Mouse (Mus musculus): Measurements from ENCODE around the gene Anks1b. TPM values are rescaled to one million over a fixed set of nuclear protein-coding genes. Genes with fewer than 3 reads are reported as not detected.

The Anks1b gene
- polyA plus RNA-seq, 1 experiment from 2014 or later, result 3.0 TPM

DNA sequence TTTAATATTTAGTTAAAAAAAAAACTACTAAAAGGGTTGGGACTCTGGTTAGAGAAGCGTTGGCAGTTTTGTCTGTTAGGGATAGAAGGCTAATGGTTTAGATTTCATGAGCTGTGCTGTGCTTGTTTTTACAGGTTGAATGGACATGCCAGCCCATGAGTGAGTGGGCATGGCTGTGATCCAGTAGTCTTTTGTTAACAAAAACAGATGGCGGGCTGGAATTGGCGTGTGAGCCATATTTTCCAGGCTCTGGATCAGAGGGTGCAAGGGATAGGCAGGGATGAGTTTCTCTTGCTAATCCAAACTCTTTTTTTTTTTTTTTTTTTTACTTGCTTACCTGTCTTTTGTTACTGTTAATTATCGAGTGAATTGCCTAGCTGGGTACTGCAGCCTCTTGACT lies 38.6 kb downstream of the Anks1b start:
- Histone ChIP-seq H3K9me3 (replicated peaks; ENCODE audit: control insufficient read depth, low read length) (no peaks in the 10 kb centered on the region), H3K36me3 (replicated peaks; ENCODE audit: control insufficient read depth, insufficient read depth, low read depth, low read length) (no peaks in the 10 kb centered on the region), H3K4me3 (ENCODE audit: low read depth, low read length) (no peak overlapping the region), H3K27me3 (ENCODE audit: control insufficient read depth, insufficient read depth, low read length) (no peaks in the 10 kb centered on the region), H3K9ac (replicated peaks; ENCODE audit: low read length) (no peak overlapping the region), H3K4me1 (ENCODE audit: control insufficient read depth, insufficient read depth, low read length) (no peaks in the 10 kb centered on the region), H3K4me2 (ENCODE audit: low read depth, low read length) (no peak overlapping the region), H3K27ac (replicated peaks; ENCODE audit: low read depth, low read length) (no peak overlapping the region)
- ATAC-seq (replicated peaks; ENCODE audit: insufficient number of reproducible peaks, low FRiP score, low TSS enrichment, low read depth) (no peak), DNase-seq (ENCODE audit: low spot score) (no peak)
- whole genome bisulfite sequencing, result 82% methylated on average over 4 of the region's 4 CpGs

DNA sequence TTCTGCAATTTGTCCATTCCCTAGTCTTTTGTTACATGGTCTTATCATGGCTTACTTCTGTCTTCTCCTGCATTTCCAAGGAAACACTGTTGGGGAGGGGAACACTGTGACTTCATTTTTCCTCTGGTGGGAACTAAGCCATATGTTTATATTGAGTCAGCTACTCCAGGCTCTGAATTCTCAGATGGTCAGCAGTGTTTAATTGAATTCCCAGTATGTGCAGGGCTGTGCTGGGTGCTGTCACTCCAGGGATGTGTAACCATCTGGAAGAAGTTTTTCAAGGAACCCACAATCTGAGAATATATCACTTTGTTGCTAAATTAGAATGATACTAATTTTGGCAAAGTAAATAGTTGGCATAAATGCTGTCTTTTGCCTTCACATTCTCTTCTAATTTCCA lies 39.9 kb downstream of the Anks1b start:
- H3K9ac ChIP-seq (replicated peaks; ENCODE audit: low read length), result no peak overlapping the region
- H3K4me2 ChIP-seq (ENCODE audit: low read depth, low read length), result no peak overlapping the region
- no peak overlapping the region for H3K27ac ChIP-seq (replicated peaks; ENCODE audit: low read depth, low read length)
- no peak for DNase-seq (ENCODE audit: low spot score)
- no peaks in the 10 kb centered on the region for H3K27me3 ChIP-seq (ENCODE audit: control insufficient read depth, insufficient read depth, low read length)
- H3K4me1 ChIP-seq (ENCODE audit: control insufficient read depth, insufficient read depth, low read length), result no peaks in the 10 kb centered on the region
- H3K36me3 ChIP-seq (replicated peaks; ENCODE audit: control insufficient read depth, insufficient read depth, low read depth, low read length), result no peaks in the 10 kb centered on the region
- no peaks in the 10 kb centered on the region for H3K9me3 ChIP-seq (replicated peaks; ENCODE audit: control insufficient read depth, low read length)
- no peak overlapping the region for H3K4me3 ChIP-seq (ENCODE audit: low read depth, low read length)
- no peak for ATAC-seq (replicated peaks; ENCODE audit: insufficient number of reproducible peaks, low FRiP score, low TSS enrichment, low read depth)

DNA sequence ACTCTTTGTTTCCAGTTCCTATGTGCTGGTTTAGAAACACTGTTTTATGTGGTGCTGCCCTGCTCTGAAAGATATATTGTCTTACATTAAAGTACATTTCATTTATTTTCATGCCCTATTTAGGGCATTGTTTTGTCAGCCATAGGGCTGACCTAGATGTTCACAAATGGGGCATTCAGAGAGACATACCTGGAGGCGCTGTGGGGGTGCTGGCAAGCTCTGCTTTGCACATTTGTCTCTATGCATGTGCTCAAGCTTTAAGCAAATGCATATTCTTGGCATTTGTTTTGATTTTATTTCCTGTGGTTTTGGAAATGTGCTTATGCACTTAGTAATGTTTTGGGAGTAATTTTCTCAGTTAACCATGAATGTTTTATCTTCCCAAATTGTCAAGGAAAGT lies 43.8 kb downstream of the Anks1b start:
- H3K4me1 ChIP-seq (ENCODE audit: control insufficient read depth, insufficient read depth, low read length), result no peaks in the 10 kb centered on the region
- no peaks in the 10 kb centered on the region for H3K27me3 ChIP-seq (ENCODE audit: control insufficient read depth, insufficient read depth, low read length)
- H3K4me3 ChIP-seq (ENCODE audit: low read depth, low read length), result no peak overlapping the region
- H3K36me3 ChIP-seq (replicated peaks; ENCODE audit: control insufficient read depth, insufficient read depth, low read depth, low read length), result no peaks in the 10 kb centered on the region
- no peak overlapping the region for H3K27ac ChIP-seq (replicated peaks; ENCODE audit: low read depth, low read length)
- H3K9me3 ChIP-seq (replicated peaks; ENCODE audit: control insufficient read depth, low read length), result no peaks in the 10 kb centered on the region
- DNase-seq (ENCODE audit: low spot score) (no peak), ATAC-seq (replicated peaks; ENCODE audit: insufficient number of reproducible peaks, low FRiP score, low TSS enrichment, low read depth) (no peak)
- H3K4me2 ChIP-seq (ENCODE audit: low read depth, low read length), result no peak overlapping the region
- H3K9ac ChIP-seq (replicated peaks; ENCODE audit: low read length), result no peak overlapping the region
- 80% methylated on average over 1 of the region's 1 CpGs for WGBS

DNA sequence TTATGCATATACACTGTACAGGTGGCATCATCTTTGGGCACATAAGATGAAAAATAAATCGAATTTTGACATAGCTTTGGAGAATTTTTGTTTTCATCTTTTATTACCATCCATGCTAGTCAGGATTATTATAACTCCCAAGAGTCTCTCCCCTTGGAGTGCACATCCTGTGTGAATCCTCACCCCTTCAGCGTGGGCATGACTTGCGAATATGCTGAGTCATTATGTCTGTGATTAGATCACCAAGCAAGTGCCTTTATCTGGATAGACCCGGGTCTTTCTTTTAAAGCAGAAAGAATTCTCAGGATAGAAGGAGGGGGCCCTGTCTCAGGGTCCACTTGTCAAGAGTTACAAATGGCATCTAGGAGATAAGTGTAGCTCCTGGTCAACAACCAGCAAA lies 48.7 kb downstream of the Anks1b start:
- H3K4me1 ChIP-seq (ENCODE audit: control insufficient read depth, insufficient read depth, low read length), result no peaks in the 10 kb centered on the region
- no peak overlapping the region for H3K4me2 ChIP-seq (ENCODE audit: low read depth, low read length)
- DNase-seq (ENCODE audit: low spot score) (no peak), ATAC-seq (replicated peaks; ENCODE audit: insufficient number of reproducible peaks, low FRiP score, low TSS enrichment, low read depth) (no peak)
- H3K4me3 ChIP-seq (ENCODE audit: low read depth, low read length), result no peak overlapping the region
- no peaks in the 10 kb centered on the region for H3K9me3 ChIP-seq (replicated peaks; ENCODE audit: control insufficient read depth, low read length)
- no peaks in the 10 kb centered on the region for H3K36me3 ChIP-seq (replicated peaks; ENCODE audit: control insufficient read depth, insufficient read depth, low read depth, low read length)
- H3K9ac ChIP-seq (replicated peaks; ENCODE audit: low read length), result no peak overlapping the region
- H3K27ac ChIP-seq (replicated peaks; ENCODE audit: low read depth, low read length), result no peak overlapping the region
- H3K27me3 ChIP-seq (ENCODE audit: control insufficient read depth, insufficient read depth, low read length), result no peaks in the 10 kb centered on the region
- WGBS, result 90% methylated on average over 4 of the region's 4 CpGs

DNA sequence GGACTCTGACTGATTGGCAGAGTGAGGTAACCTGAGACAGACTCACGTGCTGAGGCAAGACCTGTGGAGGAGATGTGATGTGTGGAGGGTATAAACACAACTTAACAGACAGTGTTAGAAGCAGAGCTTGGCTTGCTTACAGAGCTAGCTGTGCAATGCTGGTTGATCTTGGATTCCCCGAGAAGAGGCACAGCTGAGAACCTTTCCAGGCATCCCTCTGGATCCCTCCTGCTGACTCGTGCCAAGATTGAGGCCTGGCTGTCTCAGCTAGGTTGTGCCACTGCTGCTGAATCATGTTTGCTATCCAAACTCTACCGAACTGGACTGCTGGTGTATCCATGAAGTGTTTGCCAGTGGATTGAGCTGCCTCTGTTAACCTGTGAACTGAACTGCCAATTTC lies 68.9 kb downstream of the Anks1b start:
- Histone ChIP-seq H3K4me1 (ENCODE audit: control insufficient read depth, insufficient read depth, low read length) (no peaks in the 10 kb centered on the region), H3K27ac (replicated peaks; ENCODE audit: low read depth, low read length) (no peak overlapping the region), H3K4me3 (ENCODE audit: low read depth, low read length) (no peak overlapping the region), H3K4me2 (ENCODE audit: low read depth, low read length) (no peak overlapping the region), H3K9me3 (replicated peaks; ENCODE audit: control insufficient read depth, low read length) (no peaks in the 10 kb centered on the region), H3K36me3 (replicated peaks; ENCODE audit: control insufficient read depth, insufficient read depth, low read depth, low read length) (no peaks in the 10 kb centered on the region), H3K27me3 (ENCODE audit: control insufficient read depth, insufficient read depth, low read length) (no peaks in the 10 kb centered on the region), H3K9ac (replicated peaks; ENCODE audit: low read length) (no peak overlapping the region)
- DNase-seq (ENCODE audit: low spot score) (peak; percentile 3), ATAC-seq (replicated peaks; ENCODE audit: insufficient number of reproducible peaks, low FRiP score, low TSS enrichment, low read depth) (no peak)
- 65% methylated on average over 4 of the region's 4 CpGs for WGBS

DNA sequence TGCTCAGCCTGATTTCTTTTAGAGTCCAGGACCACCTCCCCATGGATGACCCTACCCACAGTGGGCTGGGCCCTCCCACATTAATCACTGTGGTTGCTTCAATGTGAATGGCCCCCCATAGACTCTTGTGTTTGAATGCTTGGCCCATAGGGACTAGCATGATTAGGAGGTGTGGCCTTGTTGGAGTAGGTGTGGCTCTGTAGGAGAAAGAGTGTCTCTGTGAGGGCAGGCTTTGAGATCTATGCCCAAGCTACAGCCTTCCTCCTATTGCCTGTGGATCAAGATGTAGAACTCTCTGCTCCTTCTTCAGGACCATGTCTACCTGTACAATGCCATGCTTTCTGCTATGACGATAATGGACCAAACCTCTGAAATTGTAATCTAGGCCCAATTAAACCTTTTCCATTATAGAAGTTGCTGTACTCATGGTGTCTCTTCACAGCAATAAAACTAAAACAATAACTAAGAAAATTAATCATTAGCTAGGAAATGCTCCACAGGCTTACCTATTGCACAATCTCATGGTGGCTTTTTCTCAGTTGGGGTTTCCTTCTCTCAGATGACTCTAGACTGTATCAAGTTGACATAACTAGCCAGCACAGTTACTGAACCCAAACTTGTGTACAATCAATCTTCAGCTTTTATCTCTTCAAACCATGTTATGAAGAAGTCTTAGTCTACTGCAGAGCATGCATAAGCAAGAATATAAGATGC lies 73.5 kb downstream of the Anks1b start:
- H3K36me3 ChIP-seq (replicated peaks; ENCODE audit: control insufficient read depth, insufficient read depth, low read depth, low read length), result no peaks in the 10 kb centered on the region
- 97% methylated on average over 1 of the region's 1 CpGs for WGBS
- ATAC-seq (replicated peaks; ENCODE audit: insufficient number of reproducible peaks, low FRiP score, low TSS enrichment, low read depth), result no peak
- no peak overlapping the region for H3K4me2 ChIP-seq (ENCODE audit: low read depth, low read length)
- H3K9ac ChIP-seq (replicated peaks; ENCODE audit: low read length), result no peak overlapping the region
- H3K9me3 ChIP-seq (replicated peaks; ENCODE audit: control insufficient read depth, low read length), result no peaks in the 10 kb centered on the region
- H3K4me3 ChIP-seq (ENCODE audit: low read depth, low read length), result no peak overlapping the region
- no peak overlapping the region for H3K27ac ChIP-seq (replicated peaks; ENCODE audit: low read depth, low read length)
- no peaks in the 10 kb centered on the region for H3K4me1 ChIP-seq (ENCODE audit: control insufficient read depth, insufficient read depth, low read length)
- no peaks in the 10 kb centered on the region for H3K27me3 ChIP-seq (ENCODE audit: control insufficient read depth, insufficient read depth, low read length)
- no peak for DNase-seq (ENCODE audit: low spot score)

DNA sequence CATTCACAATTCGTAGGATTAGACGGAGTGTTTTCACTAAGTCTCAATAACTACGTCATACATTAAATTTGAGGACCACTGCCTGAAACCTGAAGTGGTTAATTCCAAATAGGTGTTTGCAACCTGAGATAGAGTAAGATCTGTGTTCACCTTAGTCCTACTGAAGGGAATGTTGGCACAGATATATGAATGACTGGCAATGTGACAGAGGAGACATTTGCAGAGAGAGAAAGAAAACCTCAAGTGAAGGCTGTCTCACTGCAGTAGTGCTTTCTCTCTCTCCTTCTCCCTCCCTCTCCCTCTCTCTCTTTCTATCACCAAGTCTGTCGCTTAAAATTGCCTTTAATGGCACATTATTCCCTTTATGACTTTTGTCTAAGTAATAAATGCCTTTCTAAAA lies 101.1 kb downstream of the Anks1b start:
- no peak overlapping the region for H3K9ac ChIP-seq (replicated peaks; ENCODE audit: low read length)
- ATAC-seq (replicated peaks; ENCODE audit: insufficient number of reproducible peaks, low FRiP score, low TSS enrichment, low read depth), result no peak
- WGBS, result 79% methylated on average over 4 of the region's 4 CpGs
- no peak overlapping the region for H3K4me3 ChIP-seq (ENCODE audit: low read depth, low read length)
- H3K4me1 ChIP-seq (ENCODE audit: control insufficient read depth, insufficient read depth, low read length), result no peaks in the 10 kb centered on the region
- no peaks in the 10 kb centered on the region for H3K9me3 ChIP-seq (replicated peaks; ENCODE audit: control insufficient read depth, low read length)
- H3K27ac ChIP-seq (replicated peaks; ENCODE audit: low read depth, low read length), result no peak overlapping the region
- no peaks in the 10 kb centered on the region for H3K36me3 ChIP-seq (replicated peaks; ENCODE audit: control insufficient read depth, insufficient read depth, low read depth, low read length)
- no peak for DNase-seq (ENCODE audit: low spot score)
- H3K27me3 ChIP-seq (ENCODE audit: control insufficient read depth, insufficient read depth, low read length), result no peaks in the 10 kb centered on the region
- no peak overlapping the region for H3K4me2 ChIP-seq (ENCODE audit: low read depth, low read length)

DNA sequence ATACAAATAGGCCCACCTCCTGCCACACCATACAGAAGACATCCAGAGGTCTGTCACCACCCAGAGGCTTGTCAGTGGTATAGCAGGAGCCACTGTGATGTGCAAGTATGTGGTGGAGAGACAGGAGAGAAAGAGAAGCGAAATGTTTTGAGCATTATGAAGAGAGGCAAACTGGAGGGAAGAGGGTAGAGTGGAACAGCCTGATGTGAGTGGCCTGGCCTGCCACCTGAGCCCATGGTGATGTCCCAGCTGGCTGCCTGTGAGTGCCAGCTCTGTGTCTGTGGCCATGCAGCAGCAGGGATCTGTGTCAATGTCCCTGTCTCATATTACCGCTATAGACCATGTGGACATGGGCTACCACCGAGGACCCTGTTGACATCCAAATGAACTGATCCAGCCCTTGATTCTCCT lies 102.1 kb downstream of the Anks1b start:
- Histone ChIP-seq H3K4me2 (ENCODE audit: low read depth, low read length) (no peak overlapping the region), H3K4me3 (ENCODE audit: low read depth, low read length) (no peak overlapping the region), H3K4me1 (ENCODE audit: control insufficient read depth, insufficient read depth, low read length) (no peaks in the 10 kb centered on the region), H3K36me3 (replicated peaks; ENCODE audit: control insufficient read depth, insufficient read depth, low read depth, low read length) (no peaks in the 10 kb centered on the region), H3K27me3 (ENCODE audit: control insufficient read depth, insufficient read depth, low read length) (no peaks in the 10 kb centered on the region), H3K9me3 (replicated peaks; ENCODE audit: control insufficient read depth, low read length) (no peaks in the 10 kb centered on the region), H3K9ac (replicated peaks; ENCODE audit: low read length) (no peak overlapping the region), H3K27ac (replicated peaks; ENCODE audit: low read depth, low read length) (no peak overlapping the region)
- DNase-seq (ENCODE audit: low spot score), result peak; percentile 2
- no peak for ATAC-seq (replicated peaks; ENCODE audit: insufficient number of reproducible peaks, low FRiP score, low TSS enrichment, low read depth)
- 62% methylated on average over 3 of the region's 3 CpGs for WGBS

All from embryonic facial prominence, embryonic 11.5 days (tissue).